Mouse (Mus musculus) midbrain, postnatal 0 days (tissue): ENCODE data around the gene Gskip. TPM values are rescaled to one million over a fixed set of nuclear protein-coding genes. Genes with fewer than 3 reads are reported as not detected.

Experiments
- ATAC-seq: fragments of 200-750 bp; cut with Nextera tagmentation; 2 replicates; pipeline ENCODE4 v1.8.0; 2017; ENCODE audit warnings: moderate number of reproducible peaks, mild to moderate bottlenecking, moderate TSS enrichment, moderate library complexity; ENCODE audit not compliant: low FRiP score
- DNase-seq: peaks from one replicate; pipeline ENCODE4 v3.0.0-alpha.2; 2015; ENCODE audit warnings: low spot score
- H3K27ac ChIP-seq: fragments of 300-500 bp; sonication (generic); 2 replicates; pipeline ENCODE4 v1.5.1; 2014; ENCODE audit warnings: low read depth, mild to moderate bottlenecking, low read length, mixed read lengths
- H3K27me3 ChIP-seq: fragments of 300-500 bp; sonication (generic); 2 replicates; pipeline ENCODE4 v1.6.1; 2014; ENCODE audit warnings: low read length, control low read depth, mixed read lengths; ENCODE audit not compliant: insufficient read depth
- H3K36me3 ChIP-seq: fragments of 300-500 bp; sonication (generic); 2 replicates; pipeline ENCODE4 v1.6.1; 2014; ENCODE audit warnings: low read length, control low read depth, mixed read lengths; ENCODE audit not compliant: insufficient read depth
- H3K4me1 ChIP-seq: fragments of 300-500 bp; sonication (generic); 2 replicates; pipeline ENCODE4 v1.6.1; 2014; ENCODE audit warnings: mild to moderate bottlenecking, control low read depth, antibody characterized with exemption, low read length, mixed read lengths; ENCODE audit not compliant: insufficient read depth
- H3K4me2 ChIP-seq: fragments of 300-500 bp; sonication (generic); 2 replicates; pipeline ENCODE4 v1.6.1; 2014; ENCODE audit warnings: low read depth, mild to moderate bottlenecking, low read length, mixed read lengths; ENCODE audit not compliant: poor library complexity, severe bottlenecking
- H3K4me3 ChIP-seq: fragments of 300-500 bp; sonication (generic); 2 replicates; pipeline ENCODE4 v1.5.1; 2014; ENCODE audit warnings: low read depth, mild to moderate bottlenecking, low read length, moderate library complexity
- H3K9ac ChIP-seq: fragments of 300-500 bp; sonication (generic); replicated peaks from 2 replicates; pipeline ENCODE4 v1.6.1; 2014; ENCODE audit warnings: mild to moderate bottlenecking, low read length, moderate library complexity, mixed read lengths; ENCODE audit not compliant: poor library complexity, severe bottlenecking
- H3K9me3 ChIP-seq: fragments of 300-500 bp; sonication (generic); 2 replicates; pipeline ENCODE4 v1.6.1; 2016; ENCODE audit warnings: low read length, control low read depth
- CTCF ChIP-seq: IDR thresholded peaks from 2 replicates; pipeline ENCODE4 v1.5.1; 2016; ENCODE audit warnings: antibody characterized with exemption, mild to moderate bottlenecking
- WGBS: fragments of 180-500 bp; shearing (Covaris S2); extraction: QIAGEN DNeasy Blood & Tissue Kit; methylation state at CpG from one replicate; pipeline ENCODE4 v1.1.7; 2014; 5-methylcytosine and 5-hydroxymethylcytosine counted together
- polyA plus RNA-seq: library from polyadenylated mRNA; unstranded; fragments of >200 nt; fragmentation: Nextera tagmentation; extraction: Ambion mirVana; gene quantifications from 2 replicates; pipeline ENCODE4 v1.2.1, GENCODE M21; 2015
- total RNA-seq: library from RNA; depleted of rRNA; stranded (reverse); fragments of >200 nt; gene quantifications from 2 replicates; pipeline ENCODE4 v1.2.3, GENCODE M21; 2014; rRNA removed

Gene Gskip
- total and polyA plus RNA-seq, 2 experiments from 2014 or later = 18.1 to 22.5 TPM

GRCm38 (mm10) chr12:105738316-105739096 is 53.9 kb downstream of the Gskip start:
- Histone ChIP-seq H3K4me2 (no peak overlapping the region), H3K27me3 (no peaks in the 10 kb centered on the region), H3K27ac (no peak overlapping the region), H3K36me3 (no peaks in the 10 kb centered on the region), H3K9ac (no peak overlapping the region), H3K4me1 (no peaks in the 10 kb centered on the region), H3K4me3 (no peak overlapping the region), H3K9me3 (no peaks in the 10 kb centered on the region)
- no peak for TF ChIP-seq CTCF
- ATAC-seq (no peak), DNase-seq (no peak)
- WGBS = 87% methylated on average over 15 of the region's 15 CpGs

DNA sequence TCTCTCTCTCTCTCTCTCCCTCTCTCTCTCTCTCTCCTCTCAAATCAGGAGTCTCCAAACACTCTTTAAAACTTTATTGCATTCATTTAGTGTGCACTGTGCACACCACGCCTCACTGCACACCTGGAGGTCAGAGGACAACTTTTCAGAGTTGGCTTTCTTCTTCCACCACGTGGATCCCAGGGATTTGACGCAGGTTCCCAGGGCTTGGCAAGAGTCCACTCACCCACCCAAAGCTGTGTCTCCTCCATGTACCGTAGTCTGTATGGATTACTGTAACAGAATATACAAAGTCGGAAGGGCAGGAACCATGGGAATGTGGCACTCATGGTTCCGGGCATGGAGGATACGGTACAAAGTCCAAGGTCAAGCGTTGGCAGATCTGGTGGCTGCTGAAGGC is 55.0 kb downstream of the Gskip start:
- Histone ChIP-seq H3K27me3 (no peaks in the 10 kb centered on the region), H3K36me3 (no peaks in the 10 kb centered on the region), H3K9me3 (no peaks in the 10 kb centered on the region), H3K27ac (no peak overlapping the region), H3K4me3 (no peak overlapping the region), H3K4me1 (no peaks in the 10 kb centered on the region), H3K4me2 (no peak overlapping the region), H3K9ac (no peak overlapping the region)
- ATAC-seq (no peak), DNase-seq (no peak)
- 85% methylated on average over 8 of the region's 8 CpGs for WGBS
- no peak for TF ChIP-seq CTCF

DNA sequence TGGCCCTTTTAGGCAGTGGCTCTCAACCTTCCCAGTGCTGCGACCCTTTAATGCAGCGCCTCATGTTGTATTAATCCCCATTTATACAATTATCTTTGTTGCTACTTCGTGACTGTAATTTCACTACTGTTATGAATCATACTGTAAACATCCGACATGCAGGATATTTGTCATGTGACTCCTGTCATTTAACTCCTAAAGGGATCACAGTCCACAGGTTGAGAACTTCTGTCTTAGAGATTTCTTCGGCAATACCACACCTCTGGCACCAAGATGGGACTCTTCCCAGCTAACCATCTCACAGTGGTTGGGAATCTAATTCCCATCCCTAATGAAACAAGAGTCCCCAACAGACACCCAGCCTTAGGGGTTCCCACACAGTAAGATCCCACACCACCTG is 63.5 kb downstream of the Gskip start:
- no peak overlapping the region for H3K27ac ChIP-seq
- no peaks in the 10 kb centered on the region for H3K36me3 ChIP-seq
- H3K4me1 ChIP-seq = no peaks in the 10 kb centered on the region
- no peaks in the 10 kb centered on the region for H3K9me3 ChIP-seq
- H3K9ac ChIP-seq = no peak overlapping the region
- H3K4me3 ChIP-seq = no peak overlapping the region
- no peak for TF ChIP-seq CTCF
- 85% methylated on average over 5 of the region's 5 CpGs for WGBS
- no peak overlapping the region for H3K4me2 ChIP-seq
- DNase-seq = no peak
- ATAC-seq = no peak
- H3K27me3 ChIP-seq = no peaks in the 10 kb centered on the region

Other genes starting within 250 kb of the Gskip start
- gene D430019H16Rik, start 231.0 kb upstream of the Gskip start, total RNA-seq = 176 and 186 TPM in 2 replicates
- gene D430019H16Rik, start 231.0 kb upstream of the Gskip start, polyA plus RNA-seq = 10.9 and 13.1 TPM in 2 replicates
- 1.6 and 2.9 TPM in 2 replicates for gene Bdkrb2, start 121.6 kb upstream of the Gskip start, total RNA-seq
- gene Bdkrb2, start 121.6 kb upstream of the Gskip start, polyA plus RNA-seq = 0.64 and 0.97 TPM in 2 replicates
- 0.22 and 0.24 TPM in 2 replicates for gene Bdkrb1, start 81.7 kb upstream of the Gskip start, total RNA-seq
- 0.19 and 0.25 TPM in 2 replicates for gene Bdkrb1, start 81.7 kb upstream of the Gskip start, polyA plus RNA-seq
- gene Atg2b, start 382 bp downstream of the Gskip start, total RNA-seq = 43.5 and 51.4 TPM in 2 replicates
- gene Atg2b, start 382 bp downstream of the Gskip start, polyA plus RNA-seq = 9.1 and 10.0 TPM in 2 replicates
- gene Ak7, start 21.1 kb downstream of the Gskip start, total RNA-seq = 1.6 and 2.2 TPM in 2 replicates
- 1.4 and 1.5 TPM in 2 replicates for gene Ak7, start 21.1 kb downstream of the Gskip start, polyA plus RNA-seq
- 72.7 and 155 TPM in 2 replicates for gene Papola, start 99.9 kb downstream of the Gskip start, total RNA-seq
- gene Papola, start 99.9 kb downstream of the Gskip start, polyA plus RNA-seq = 104 and 116 TPM in 2 replicates